Mouse (Mus musculus) megakaryocyte, embryonic 14.5 days (primary cell): Measurements from ENCODE around the gene Ppp2r5a.

Experiments
- FLI1 ChIP-seq: IDR thresholded peaks from 2 replicates; pipeline ENCODE4 v1.6.1; 2012; ENCODE audit warnings: low read length, inconsistent platforms, mixed read lengths
- GATA1 ChIP-seq: IDR thresholded peaks from 3 replicates; pipeline ENCODE4 v1.6.1; 2012; ENCODE audit warnings: mixed read lengths, low read length, inconsistent platforms, borderline replicate concordance

- no peak for TF ChIP-seq GATA1
- no peak for TF ChIP-seq FLI1
Observed at GRCm38 (mm10) chr1:191350355-191350754, 52.7 kb downstream of the Ppp2r5a start.
